Mouse (Mus musculus): ENCODE measurements around the gene Fkbp11.

Gene Fkbp11

GRCm38 (mm10) chr15:98738796-98739195 is 10.8 kb upstream of the Fkbp11 start:
- no peak for DNase-seq

- DNase-seq: no peak
These were observed 9.9 kb upstream of the Fkbp11 start for GRCm38 (mm10) chr15:98737881-98738280.

GRCm38 (mm10) chr15:98736521-98736920 is 8.5 kb upstream of the Fkbp11 start:
- no peak for DNase-seq

- no peak for DNase-seq
These were observed 6.1 kb upstream of the Fkbp11 start for GRCm38 (mm10) chr15:98733976-98734566.

GRCm38 (mm10) chr15:98733370-98733769 is 5.4 kb upstream of the Fkbp11 start:
- no peak for DNase-seq

GRCm38 (mm10) chr15:98732006-98732531 is 4.1 kb upstream of the Fkbp11 start:
- DNase-seq: no peak

- no peak for DNase-seq
These were observed 2.8 kb upstream of the Fkbp11 start for GRCm38 (mm10) chr15:98730790-98731189.

- no peak for DNase-seq
These were observed 2.0 kb upstream of the Fkbp11 start for GRCm38 (mm10) chr15:98729791-98730545.

GRCm38 (mm10) chr15:98728366-98728765 is 368 bp upstream of the Fkbp11 start:
- no peak for DNase-seq

- DNase-seq: no peak
These were observed 1.3 kb downstream of the Fkbp11 start for GRCm38 (mm10) chr15:98726746-98727145.

- no peak for DNase-seq
These were observed 1.9 kb downstream of the Fkbp11 start for GRCm38 (mm10) chr15:98726079-98726478.

GRCm38 (mm10) chr15:98724441-98724840 is 3.6 kb downstream of the Fkbp11 start:
- no peak for DNase-seq

- no peak for DNase-seq
These were observed 5.1 kb downstream of the Fkbp11 start for GRCm38 (mm10) chr15:98722854-98723253.

GRCm38 (mm10) chr15:98722191-98722590 is 5.8 kb downstream of the Fkbp11 start:
- no peak for DNase-seq

GRCm38 (mm10) chr15:98717301-98717700 is 10.7 kb downstream of the Fkbp11 start:
- no peak for DNase-seq

- no peak for DNase-seq
These were observed 13.8 kb downstream of the Fkbp11 start for GRCm38 (mm10) chr15:98714230-98714652.

- peak; percentile 61 for DNase-seq
These were observed 17.6 kb downstream of the Fkbp11 start for GRCm38 (mm10) chr15:98710442-98710841.

- peak; percentile 92 for DNase-seq
These were observed 20.1 kb downstream of the Fkbp11 start, which contains the start of gene Ccdc65 for GRCm38 (mm10) chr15:98707766-98708372. Ccdc65 (plus strand) TSS chr15:98708207.

- no peak for DNase-seq
These were observed 23.7 kb downstream of the Fkbp11 start for GRCm38 (mm10) chr15:98704312-98704711.

- DNase-seq: peak; percentile 88
These were observed 28.6 kb downstream of the Fkbp11 start for GRCm38 (mm10) chr15:98699190-98700105.

- DNase-seq: no peak
These were observed 31.8 kb downstream of the Fkbp11 start for GRCm38 (mm10) chr15:98696216-98696615.

GRCm38 (mm10) chr15:98695726-98696125 is 32.3 kb downstream of the Fkbp11 start:
- no peak for DNase-seq
